Mouse (Mus musculus): ENCODE measurements around the gene Mgarp.

Gene Mgarp

GRCm38 (mm10) chr3:51339378-51339733 is 57.2 kb downstream of the Mgarp start:
- DNase-seq, result no peak

All from lung, postnatal 4 days (tissue).